Mouse (Mus musculus): Measurements from ENCODE around the gene Lrrc4c. TPM values are rescaled to one million over a fixed set of nuclear protein-coding genes. Genes with fewer than 3 reads are reported as not detected.

Lrrc4c gene
- polyA plus RNA-seq (2016; fragmentation: Nextera tagmentation; extraction: Ambion mirVana) = 11.2 and 13.4 TPM in 2 replicates

DNA sequence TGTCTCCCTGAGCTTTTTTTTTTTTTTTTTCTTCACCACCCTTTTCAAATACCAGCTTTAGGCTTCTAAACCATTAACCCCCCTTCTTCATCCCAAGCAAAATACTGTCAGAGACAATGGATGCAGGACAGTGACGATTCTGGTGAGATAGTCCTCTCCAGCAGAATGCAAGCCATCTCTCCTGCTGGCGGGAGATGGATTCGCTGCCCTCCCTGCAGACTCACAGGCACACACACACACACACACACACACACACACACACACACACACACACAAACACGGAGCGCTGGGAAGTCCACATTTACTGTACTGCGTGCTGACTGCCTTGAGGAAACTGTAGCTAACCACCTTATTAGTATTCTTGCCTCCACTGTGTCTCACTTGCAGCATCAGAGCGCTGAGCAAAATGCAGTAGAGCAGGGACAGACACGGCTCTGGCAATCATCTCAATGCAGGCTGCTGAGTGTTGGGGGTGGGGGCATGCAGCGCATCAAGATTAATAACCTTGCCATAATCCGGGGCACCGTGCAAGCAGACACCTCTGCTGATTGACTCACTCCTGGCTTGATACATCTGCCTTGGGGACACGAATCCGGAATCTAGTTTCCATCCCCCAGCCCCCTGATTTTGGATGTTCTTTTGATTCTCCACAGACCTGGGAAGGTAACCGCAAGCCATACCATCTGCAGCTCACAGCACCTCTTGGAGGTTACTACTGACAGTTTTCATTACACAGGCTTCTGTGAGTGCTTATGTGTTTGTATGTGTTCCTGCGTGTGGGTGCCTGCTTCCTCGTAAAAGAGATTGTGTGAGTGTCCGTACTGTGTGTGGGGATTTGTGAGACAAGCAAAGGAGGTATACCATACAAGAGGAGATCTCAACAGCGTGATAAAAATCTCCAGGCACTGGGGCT is at the start of gene Lrrc4c:
Gene Lrrc4c, plus strand, starts transcription at position 783 of the 913 bp plus-strand sequence.
- Histone ChIP-seq H3K4me1 (peaks cover 21% of the 10 kb centered on the region), H3K36me3 (replicated peaks) (no peaks in the 10 kb centered on the region), H3K9me3 (no peaks in the 10 kb centered on the region), H3K27me3 (no peaks in the 10 kb centered on the region), H3K4me3 (replicated peaks) (peak within 1 kb of the TSS; percentile 42), H3K4me2 (peak within 1 kb of the TSS; percentile 66), H3K9ac (peak within 1 kb of the TSS; percentile 48), H3K27ac (peak within 1 kb of the TSS; percentile 50; the same call in 1 of the 2 replicates)
- peak; percentile 89 for ATAC-seq (ENCODE audit: low FRiP score)
- WGBS = 4% methylated on average over 18 of the region's 18 CpGs

- Histone ChIP-seq H3K4me3 (replicated peaks) (no peak overlapping the region), H3K4me2 (no peak overlapping the region), H3K9ac (no peak overlapping the region), H3K27ac (no peak overlapping the region), H3K9me3 (no peaks in the 10 kb centered on the region), H3K4me1 (no peaks in the 10 kb centered on the region), H3K36me3 (replicated peaks) (no peaks in the 10 kb centered on the region), H3K27me3 (no peaks in the 10 kb centered on the region)
- ATAC-seq (ENCODE audit: low FRiP score) = no peak
- WGBS = 90% methylated on average over 1 of the region's 1 CpGs
Observed at GRCm38 (mm10) chr2:96275061-96275460, 42.9 kb upstream of the Lrrc4c start.

GRCm38 (mm10) chr2:96282926-96283325 is 35.0 kb upstream of the Lrrc4c start:
- H3K36me3 ChIP-seq (replicated peaks) = no peaks in the 10 kb centered on the region
- no peak overlapping the region for H3K4me3 ChIP-seq (replicated peaks)
- 85% methylated on average over 5 of the region's 5 CpGs for WGBS
- ATAC-seq (ENCODE audit: low FRiP score) = no peak
- no peak overlapping the region for H3K4me2 ChIP-seq
- no peaks in the 10 kb centered on the region for H3K4me1 ChIP-seq
- H3K27ac ChIP-seq = no peak overlapping the region
- H3K9me3 ChIP-seq = no peaks in the 10 kb centered on the region
- no peaks in the 10 kb centered on the region for H3K27me3 ChIP-seq
- no peak overlapping the region for H3K9ac ChIP-seq

DNA sequence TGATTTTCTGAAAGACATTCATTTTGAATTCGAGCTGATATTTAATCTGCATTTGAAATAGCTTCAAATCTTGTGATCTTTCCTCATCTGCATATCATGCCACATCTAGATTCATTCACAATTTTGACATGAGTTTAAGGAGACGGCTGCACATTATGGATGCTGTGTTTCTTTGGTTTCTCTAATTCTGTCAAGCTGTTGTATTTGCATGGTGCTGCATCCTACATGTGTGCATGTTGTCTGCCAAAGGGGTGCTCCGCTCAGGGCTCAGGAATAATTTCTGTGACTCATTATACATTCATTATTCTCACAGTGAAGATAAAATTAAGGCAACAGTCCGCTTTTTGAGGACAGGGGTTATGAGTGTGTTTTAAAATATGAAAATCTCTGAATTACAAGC is 30.5 kb upstream of the Lrrc4c start:
- H3K27ac ChIP-seq = no peak overlapping the region
- no peaks in the 10 kb centered on the region for H3K27me3 ChIP-seq
- H3K4me2 ChIP-seq = no peak overlapping the region
- no peak for ATAC-seq (ENCODE audit: low FRiP score)
- no peak overlapping the region for H3K4me3 ChIP-seq (replicated peaks)
- H3K9ac ChIP-seq = no peak overlapping the region
- 69% methylated on average over 4 of the region's 4 CpGs for WGBS
- H3K36me3 ChIP-seq (replicated peaks) = no peaks in the 10 kb centered on the region
- H3K4me1 ChIP-seq = no peaks in the 10 kb centered on the region
- no peaks in the 10 kb centered on the region for H3K9me3 ChIP-seq

DNA sequence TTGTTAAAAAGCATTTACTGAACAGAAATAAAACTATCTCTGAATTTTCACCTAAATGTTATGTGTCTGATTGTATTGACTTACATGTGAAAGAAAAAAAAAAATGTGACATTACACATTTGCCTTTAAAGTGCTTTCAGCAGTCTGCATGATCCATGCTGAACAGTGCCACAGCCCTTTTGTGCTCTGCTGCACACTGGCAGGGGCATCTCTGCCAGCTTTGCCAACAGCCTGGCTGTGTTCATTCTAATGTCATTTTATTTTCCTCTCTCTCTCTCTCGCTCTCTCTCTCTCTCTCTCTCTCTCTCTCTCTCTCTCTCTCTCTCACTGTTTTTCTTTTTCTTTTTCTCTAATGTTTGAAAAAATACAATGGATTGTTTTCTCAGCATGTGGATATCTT is 27.4 kb upstream of the Lrrc4c start:
- Histone ChIP-seq H3K27me3 (no peaks in the 10 kb centered on the region), H3K27ac (no peak overlapping the region), H3K36me3 (replicated peaks) (no peaks in the 10 kb centered on the region), H3K4me1 (no peaks in the 10 kb centered on the region), H3K9ac (no peak overlapping the region), H3K9me3 (no peaks in the 10 kb centered on the region), H3K4me3 (replicated peaks) (no peak overlapping the region), H3K4me2 (no peak overlapping the region)
- 80% methylated on average over 1 of the region's 1 CpGs for WGBS
- no peak for ATAC-seq (ENCODE audit: low FRiP score)

- no peaks in the 10 kb centered on the region for H3K27me3 ChIP-seq
- no peak for ATAC-seq (ENCODE audit: low FRiP score)
- no peak overlapping the region for H3K9ac ChIP-seq
- no peak overlapping the region for H3K4me3 ChIP-seq (replicated peaks)
- WGBS = 2% methylated on average over 5 of the region's 5 CpGs
- no peak overlapping the region for H3K4me2 ChIP-seq
- H3K36me3 ChIP-seq (replicated peaks) = no peaks in the 10 kb centered on the region
- no peak overlapping the region for H3K27ac ChIP-seq
- no peaks in the 10 kb centered on the region for H3K9me3 ChIP-seq
- H3K4me1 ChIP-seq = peaks cover 21% of the 10 kb centered on the region
Observed at GRCm38 (mm10) chr2:96315034-96315433, 2.9 kb upstream of the Lrrc4c start.

GRCm38 (mm10) chr2:96316531-96316930 is 1.4 kb upstream of the Lrrc4c start:
- H3K4me1 ChIP-seq = peaks cover 21% of the 10 kb centered on the region
- no peak overlapping the region for H3K27ac ChIP-seq
- H3K4me3 ChIP-seq (replicated peaks) = no peak overlapping the region
- no peaks in the 10 kb centered on the region for H3K27me3 ChIP-seq
- no peak overlapping the region for H3K4me2 ChIP-seq
- ATAC-seq (ENCODE audit: low FRiP score) = no peak
- no peaks in the 10 kb centered on the region for H3K36me3 ChIP-seq (replicated peaks)
- no peaks in the 10 kb centered on the region for H3K9me3 ChIP-seq
- WGBS = 28% methylated on average over 1 of the region's 1 CpGs
- no peak overlapping the region for H3K9ac ChIP-seq

- WGBS = 10% methylated on average over 7 of the region's 7 CpGs
- no peaks in the 10 kb centered on the region for H3K36me3 ChIP-seq (replicated peaks)
- H3K9me3 ChIP-seq = no peaks in the 10 kb centered on the region
- H3K27me3 ChIP-seq = no peaks in the 10 kb centered on the region
- H3K27ac ChIP-seq = no peak overlapping the region
- no peak for ATAC-seq (ENCODE audit: low FRiP score)
- H3K9ac ChIP-seq = peak overlapping the region; percentile 48
- H3K4me1 ChIP-seq = peaks cover 21% of the 10 kb centered on the region
- H3K4me3 ChIP-seq (replicated peaks) = peak overlapping the region; percentile 42
- peak overlapping the region; percentile 66 for H3K4me2 ChIP-seq
Observed at GRCm38 (mm10) chr2:96318556-96318955, 587 bp downstream of the Lrrc4c start.

- no peaks in the 10 kb centered on the region for H3K9me3 ChIP-seq
- H3K4me2 ChIP-seq = peak overlapping the region; percentile 44
- WGBS = 3% methylated on average over 8 of the region's 8 CpGs
- peak overlapping the region; percentile 6; the same call in 1 of the 2 replicates for H3K4me3 ChIP-seq (replicated peaks)
- peaks cover 21% of the 10 kb centered on the region for H3K4me1 ChIP-seq
- H3K36me3 ChIP-seq (replicated peaks) = no peaks in the 10 kb centered on the region
- H3K27me3 ChIP-seq = no peaks in the 10 kb centered on the region
- no peak overlapping the region for H3K9ac ChIP-seq
- H3K27ac ChIP-seq = no peak overlapping the region
- ATAC-seq (ENCODE audit: low FRiP score) = no peak; the same call in 1 of the 2 replicates
Observed at GRCm38 (mm10) chr2:96319201-96319600, 1.2 kb downstream of the Lrrc4c start.

DNA sequence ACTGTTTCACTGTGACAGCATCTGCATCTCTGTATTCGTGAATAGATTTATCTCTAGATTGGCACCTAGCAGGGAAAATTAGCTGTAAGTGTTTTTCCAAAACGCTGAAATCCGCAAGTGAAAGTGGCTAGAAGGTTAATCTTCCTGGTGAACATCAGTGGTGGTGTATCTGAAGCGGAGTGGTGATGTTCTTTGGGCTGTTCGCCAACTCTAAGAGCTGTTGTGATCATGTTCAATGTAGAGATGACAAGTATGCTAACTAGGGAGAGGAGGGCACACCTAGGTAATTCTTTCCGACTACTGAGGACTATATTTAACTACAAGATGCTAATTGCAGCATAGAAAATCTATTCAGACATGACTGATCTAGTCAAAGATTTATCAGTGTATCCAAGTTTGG is 1.7 kb downstream of the Lrrc4c start:
- peaks cover 21% of the 10 kb centered on the region for H3K4me1 ChIP-seq
- 40% methylated on average over 6 of the region's 6 CpGs for WGBS
- H3K4me2 ChIP-seq = peak overlapping the region; percentile 44
- no peak overlapping the region for H3K9ac ChIP-seq
- H3K27me3 ChIP-seq = no peaks in the 10 kb centered on the region
- no peaks in the 10 kb centered on the region for H3K9me3 ChIP-seq
- H3K36me3 ChIP-seq (replicated peaks) = no peaks in the 10 kb centered on the region
- no peak for ATAC-seq (ENCODE audit: low FRiP score)
- H3K27ac ChIP-seq = no peak overlapping the region
- H3K4me3 ChIP-seq (replicated peaks) = peak overlapping the region; percentile 6; the same call in 1 of the 2 replicates

DNA sequence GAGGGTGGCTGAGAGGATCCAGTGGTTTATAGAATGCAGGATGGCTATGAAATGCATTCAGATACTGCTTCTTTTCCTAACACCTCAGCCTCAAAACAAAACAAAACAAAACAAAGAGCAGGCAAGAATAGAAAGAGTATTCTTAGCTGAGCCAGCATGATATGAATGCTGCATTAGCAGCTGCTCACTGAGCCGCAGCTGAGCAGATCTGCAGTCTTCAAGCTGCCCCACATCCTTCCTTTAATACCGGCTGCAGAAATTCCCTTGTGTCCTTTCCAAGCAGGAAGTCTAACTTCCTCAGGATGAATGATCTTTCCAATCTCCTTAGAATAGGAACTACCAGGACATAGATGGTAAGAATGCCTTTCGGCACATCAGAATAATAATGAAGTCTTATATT is 16.7 kb downstream of the Lrrc4c start:
- H3K27ac ChIP-seq = no peak overlapping the region
- WGBS = 49% methylated on average over 3 of the region's 3 CpGs

GRCm38 (mm10) chr2:96337354-96337753 is 19.4 kb downstream of the Lrrc4c start:
- H3K4me3 ChIP-seq (replicated peaks) = no peak overlapping the region
- no peak overlapping the region for H3K4me2 ChIP-seq
- H3K9me3 ChIP-seq = no peaks in the 10 kb centered on the region
- H3K36me3 ChIP-seq (replicated peaks) = no peaks in the 10 kb centered on the region
- no peaks in the 10 kb centered on the region for H3K27me3 ChIP-seq
- no peaks in the 10 kb centered on the region for H3K4me1 ChIP-seq
- 61% methylated on average over 1 of the region's 1 CpGs for WGBS
- no peak overlapping the region for H3K27ac ChIP-seq
- ATAC-seq (ENCODE audit: low FRiP score) = peak; percentile 58; the same call in 1 of the 2 replicates
- H3K9ac ChIP-seq = no peak overlapping the region

More for the DNA sequence above, 16.7 kb downstream of the Lrrc4c start:
- Histone ChIP-seq H3K4me1 (no peaks in the 10 kb centered on the region), H3K27me3 (no peaks in the 10 kb centered on the region), H3K4me2 (no peak overlapping the region), H3K4me3 (replicated peaks) (no peak overlapping the region), H3K36me3 (replicated peaks) (no peaks in the 10 kb centered on the region), H3K9ac (no peak overlapping the region), H3K9me3 (no peaks in the 10 kb centered on the region)
- no peak for ATAC-seq (ENCODE audit: low FRiP score)

All from forebrain, embryonic 12.5 days (tissue).